ENCODE assay signal across 9 mouse cellular contexts in genomic region chr5:112283543-112284202, GRCm38 (mm10). TPM values are rescaled to one million over a fixed set of nuclear protein-coding genes. Genes with fewer than 3 reads are reported as not detected.
A peak's percentile ranks its signal among the peaks of the same experiment; 100 is the strongest.
DNase-seq lines count a peak whose midpoint lies in the region; ATAC-seq and TF ChIP-seq lines count a peak whose summit lies in the region.
"Had no signal": no experiment of that assay in that cellular context is flagged by ENCODE, and none has a peak within 500 bp of the region (broad histone marks: within the 10 kb centered on the region; RNA-seq: fewer than 3 reads in every experiment).

No protein-coding gene starts in this region.

- no peak overlapping the region for H3K4me2 ChIP-seq in lung, postnatal 0 days (replicated peaks; ENCODE audit: low read depth, low read length)

- 0 out of 2 replicates have a peak overlapping the region, but pooled peaks have one; percentile 11 for H3K4me3 ChIP-seq in gastrocnemius, adult 2 months
- H3K4me3 ChIP-seq in brown adipose tissue, adult 24 weeks (ENCODE audit: insufficient read depth, low read depth, low read length) = no peak overlapping the region
- no peak overlapping the region for H3K4me3 ChIP-seq in kidney, adult 2 months (ENCODE audit: insufficient read depth, low read depth, low read length)
- no peak overlapping the region for H3K4me3 ChIP-seq in lung, postnatal 0 days (ENCODE audit: low read depth, low read length)

- no peaks in the 10 kb centered on the region for H3K36me3 ChIP-seq in kidney, adult 2 months (ENCODE audit: control insufficient read depth, insufficient read depth, low read length)
- no peaks in the 10 kb centered on the region for H3K36me3 ChIP-seq in lung, postnatal 0 days (ENCODE audit: insufficient read depth, low read length)

- peak; percentile 92 for TF ChIP-seq EP300 in lung, postnatal 0 days (IDR thresholded peaks at IDR 0.05)

- no peak overlapping the region for H3K9ac ChIP-seq in lung, postnatal 0 days (replicated peaks; ENCODE audit: low read depth)

- intact Hi-C loops in gastrocnemius, adult 2 months (cut with DNase I) = no loop called here
- intact Hi-C loops in left cerebral cortex, postnatal 36 days (cut with DNase I) = no loop called here

- WGBS in kidney, adult 2 months = 61% methylated on average over 10 of the region's 10 CpGs
- 48% methylated on average over 10 of the region's 10 CpGs for WGBS in lung, postnatal 0 days

- TF ChIP-seq CTCF in gastrocnemius, adult 2 months (IDR thresholded peaks at IDR 0.05) = no peak
- TF ChIP-seq CTCF in kidney, adult 2 months (conservative IDR thresholded peaks at IDR 0.05; ENCODE audit: insufficient read depth, insufficient read length, low read depth, low read length) = no peak
- TF ChIP-seq CTCF in lung, postnatal 0 days (IDR thresholded peaks at IDR 0.05) = no peak

- DNase-seq in gastrocnemius, adult 2 months = no peak
- DNase-seq in gastrocnemius, postnatal 25 days = no peak
- DNase-seq in kidney, adult 2 months = peak; percentile 78
- peak; percentile 63 for DNase-seq in lung, postnatal 0 days (ENCODE audit: low spot score)
- DNase-seq in layer of hippocampus, postnatal 25 days (ENCODE audit: extremely low spot score in 1 of 2, low spot score in 1 of 2) = no peak
- DNase-seq in left cerebral cortex, postnatal 36 days (ENCODE audit: low spot score in 2 of 2) = no peak

- ATAC-seq in lung, postnatal 0 days = peak; percentile 71
- ATAC-seq in erythroblast, adult 5-6 weeks (replicated peaks; ENCODE audit: low FRiP score, poor library complexity, severe bottlenecking) = no peak
- ATAC-seq: midbrain, embryonic 16.5 days had no signal

- H3K9me3 ChIP-seq in lung, postnatal 0 days (ENCODE audit: low read length) = no peaks in the 10 kb centered on the region

- no peaks in the 10 kb centered on the region for H3K27me3 ChIP-seq in kidney, adult 2 months (replicated peaks; ENCODE audit: control insufficient read depth, insufficient read depth, low read length)
- no peaks in the 10 kb centered on the region for H3K27me3 ChIP-seq in lung, postnatal 0 days (replicated peaks; ENCODE audit: insufficient read depth, low read length)

- no peak for TF ChIP-seq POLR2A in kidney, adult 2 months (IDR thresholded peaks at IDR 0.05; ENCODE audit: low read depth, low read length)

- H3K27ac ChIP-seq in gastrocnemius, adult 2 months = peak overlapping the region; percentile 86
- peak overlapping the region; percentile 88 for H3K27ac ChIP-seq in brown adipose tissue, adult 24 weeks (replicated peaks; ENCODE audit: low read depth, low read length)
- H3K27ac ChIP-seq in kidney, adult 2 months (ENCODE audit: insufficient read depth, low read depth, low read length) = peak overlapping the region; percentile 62
- H3K27ac ChIP-seq in lung, postnatal 0 days (ENCODE audit: low read length) = peak overlapping the region; percentile 88

- peaks cover 78% of the 10 kb centered on the region for H3K4me1 ChIP-seq in brown adipose tissue, adult 24 weeks (ENCODE audit: control insufficient read depth, insufficient read depth, insufficient read length, low read length)
- peaks cover 18% of the 10 kb centered on the region for H3K4me1 ChIP-seq in kidney, adult 2 months (ENCODE audit: control insufficient read depth, insufficient read depth, low read length)
- peaks cover 21% of the 10 kb centered on the region for H3K4me1 ChIP-seq in lung, postnatal 0 days (ENCODE audit: insufficient read depth, low read depth, low read length)

RNA-seq across cellular contexts. Expression of gene Tpst2, which starts 7.2 kb away (rescaled TPM):
- 10 to 100 TPM; 12.6 to 25.4 TPM for total RNA-seq in gastrocnemius, adult 2 months (2021)
- 10 to 100 TPM; 16.8 to 17.8 TPM for total RNA-seq in gastrocnemius, postnatal 25 days (2021)
- 23.8 and 30.1 TPM in 2 replicates for polyA plus RNA-seq in brown adipose tissue, adult 24 weeks (2012; ENCODE audit: insufficient read depth, insufficient read length, missing spikeins)
- polyA plus RNA-seq in kidney, adult 2 months (2012; rRNA removed) = 37.6 and 42.0 TPM in 2 replicates
- 96.8 and 106 TPM in 2 replicates for polyA plus RNA-seq in lung, postnatal 0 days (2015; fragmentation: Nextera tagmentation; extraction: Ambion mirVana)
- 11.7 and 14.0 TPM in 2 replicates for total RNA-seq in erythroblast, adult 5-6 weeks (2015; ENCODE audit: low replicate concordance)
- total RNA-seq in erythroblast, adult 5-6 weeks (2017; ENCODE audit: low replicate concordance) = 5.0 and 6.4 TPM in 2 replicates
- total RNA-seq in layer of hippocampus, postnatal 25 days (2021) = 10 to 100 TPM; 45.9 to 46.2 TPM
- 10 to 100 TPM; 32.1 to 46.3 TPM for total RNA-seq in left cerebral cortex, postnatal 36 days (2021)

RNA-seq across cellular contexts. Expression of gene Crybb1, which starts 28.1 kb away (rescaled TPM):
- total RNA-seq in gastrocnemius, adult 2 months (2021) = 1 to 10 TPM; 1.6 to 3.7 TPM
- total RNA-seq in gastrocnemius, postnatal 25 days (2021) = 1 to 10 TPM; 3.2 to 3.9 TPM
- polyA plus RNA-seq in brown adipose tissue, adult 24 weeks (2012; ENCODE audit: insufficient read depth, insufficient read length, missing spikeins) = not detected in 2 replicates
- 0.14 TPM in 1 of 2 replicates, not detected in the other for polyA plus RNA-seq in kidney, adult 2 months (2012; rRNA removed)
- 1.4 and 1.7 TPM in 2 replicates for polyA plus RNA-seq in lung, postnatal 0 days (2015; fragmentation: Nextera tagmentation; extraction: Ambion mirVana)
- total RNA-seq in erythroblast, adult 5-6 weeks (2015; ENCODE audit: low replicate concordance) = not detected in 2 replicates
- total RNA-seq in erythroblast, adult 5-6 weeks (2017; ENCODE audit: low replicate concordance) = not detected in 2 replicates
- total RNA-seq in layer of hippocampus, postnatal 25 days (2021) = 1 to 10 TPM; 7.4 to 7.9 TPM
- total RNA-seq in left cerebral cortex, postnatal 36 days (2021) = 1 to 10 TPM; 7.1 to 10.0 TPM

RNA-seq across cellular contexts. Expression of gene Cryba4, which starts 31.4 kb away (rescaled TPM):
- under 1 TPM in 1 of 2 experiments, not detected in 1; 0.86 TPM for total RNA-seq in gastrocnemius, adult 2 months (2021)
- under 1 TPM in 1 of 2 experiments, not detected in 1; 0.46 TPM for total RNA-seq in gastrocnemius, postnatal 25 days (2021)
- not detected in 2 replicates for polyA plus RNA-seq in brown adipose tissue, adult 24 weeks (2012; ENCODE audit: insufficient read depth, insufficient read length, missing spikeins)
- polyA plus RNA-seq in kidney, adult 2 months (2012; rRNA removed) = 0.35 TPM in 1 of 2 replicates, not detected in the other
- polyA plus RNA-seq in lung, postnatal 0 days (2015; fragmentation: Nextera tagmentation; extraction: Ambion mirVana) = 0.87 and 1.5 TPM in 2 replicates
- 3.3 TPM in 1 of 2 replicates, not detected in the other for total RNA-seq in erythroblast, adult 5-6 weeks (2015; ENCODE audit: low replicate concordance)
- not detected in 2 replicates for total RNA-seq in erythroblast, adult 5-6 weeks (2017; ENCODE audit: low replicate concordance)
- total RNA-seq in layer of hippocampus, postnatal 25 days (2021) = 1 to 10 TPM; 1.1 to 1.2 TPM
- under 1 TPM; 0.59 to 0.95 TPM for total RNA-seq in left cerebral cortex, postnatal 36 days (2021)

RNA-seq across cellular contexts. Expression of gene Tfip11, which starts 42.5 kb away (rescaled TPM):
- 10 to 100 TPM; 10.6 to 15.5 TPM for total RNA-seq in gastrocnemius, adult 2 months (2021)
- total RNA-seq in gastrocnemius, postnatal 25 days (2021) = 10 to 100 TPM; 10.6 to 10.7 TPM
- polyA plus RNA-seq in brown adipose tissue, adult 24 weeks (2012; ENCODE audit: insufficient read depth, insufficient read length, missing spikeins) = 9.5 and 9.8 TPM in 2 replicates
- polyA plus RNA-seq in kidney, adult 2 months (2012; rRNA removed) = 26.7 and 29.1 TPM in 2 replicates
- polyA plus RNA-seq in lung, postnatal 0 days (2015; fragmentation: Nextera tagmentation; extraction: Ambion mirVana) = 16.0 and 16.7 TPM in 2 replicates
- 3.5 and 4.6 TPM in 2 replicates for total RNA-seq in erythroblast, adult 5-6 weeks (2015; ENCODE audit: low replicate concordance)
- total RNA-seq in erythroblast, adult 5-6 weeks (2017; ENCODE audit: low replicate concordance) = 3.9 and 11.2 TPM in 2 replicates
- total RNA-seq in layer of hippocampus, postnatal 25 days (2021) = 10 to 100 TPM; 35.3 to 40.1 TPM
- 10 to 100 TPM; 44.4 to 46.8 TPM for total RNA-seq in left cerebral cortex, postnatal 36 days (2021)

RNA-seq across cellular contexts. Expression of gene Srrd, which starts 59.2 kb away (rescaled TPM):
- total RNA-seq in gastrocnemius, adult 2 months (2021) = 1 to 10 TPM; 4.2 to 5.6 TPM
- 1 to 10 TPM; 2.4 to 2.7 TPM for total RNA-seq in gastrocnemius, postnatal 25 days (2021)
- polyA plus RNA-seq in brown adipose tissue, adult 24 weeks (2012; ENCODE audit: insufficient read depth, insufficient read length, missing spikeins) = 8.3 and 14.3 TPM in 2 replicates
- 31.2 and 39.3 TPM in 2 replicates for polyA plus RNA-seq in kidney, adult 2 months (2012; rRNA removed)
- polyA plus RNA-seq in lung, postnatal 0 days (2015; fragmentation: Nextera tagmentation; extraction: Ambion mirVana) = 21.3 and 21.9 TPM in 2 replicates
- total RNA-seq in erythroblast, adult 5-6 weeks (2015; ENCODE audit: low replicate concordance) = 7.5 and 8.2 TPM in 2 replicates
- total RNA-seq in erythroblast, adult 5-6 weeks (2017; ENCODE audit: low replicate concordance) = 0.17 and 3.3 TPM in 2 replicates
- total RNA-seq in layer of hippocampus, postnatal 25 days (2021) = 10 to 100 TPM; 22.6 to 25.9 TPM
- total RNA-seq in left cerebral cortex, postnatal 36 days (2021) = 10 to 100 TPM; 26.5 to 29.7 TPM

Comparison
In these comparisons a context has a peak if more than half of its experiments do, and no peak if none do; other contexts are left out.
1. DNase-seq: peak in kidney, adult 2 months (single experiment) and lung, postnatal 0 days (single experiment); none in gastrocnemius, adult 2 months (single experiment), gastrocnemius, postnatal 25 days (single experiment), layer of hippocampus, postnatal 25 days (0 of 2) and left cerebral cortex, postnatal 36 days (0 of 2).
2. Peak in every context shown above with its lines, with median percentiles within 50 percentile points of each other: H3K27ac ChIP-seq.